In the genomic region with DNA sequence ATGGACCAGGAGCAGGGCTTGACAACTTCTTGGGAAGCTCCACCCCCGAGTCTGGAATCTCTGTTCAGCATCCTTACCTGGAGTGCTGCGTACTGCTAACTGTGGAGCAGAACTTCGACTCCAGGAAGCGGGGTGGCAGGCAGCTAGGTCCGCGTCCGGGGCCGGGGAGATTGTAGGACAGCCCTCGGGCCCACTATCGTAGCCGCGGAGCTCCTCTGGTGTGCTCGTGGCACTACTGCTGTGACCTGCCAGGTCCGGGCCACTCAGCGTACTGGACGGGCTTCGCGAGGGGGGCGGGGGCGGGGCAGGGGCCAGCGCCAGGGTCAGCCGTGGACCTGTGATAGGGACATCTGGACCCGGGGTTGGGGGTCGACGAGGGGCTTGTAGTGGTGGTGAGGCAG, we compare ENCODE assay signal across 8 mouse cellular contexts. TPM values are rescaled to one million over a fixed set of nuclear protein-coding genes. Genes with fewer than 3 reads are reported as not detected.
A peak's percentile ranks its signal among the peaks of the same experiment; 100 is the strongest.
DNase-seq lines count a peak whose midpoint lies in the region; ATAC-seq lines count a peak whose summit lies in the region.

No protein-coding gene starts in this region.

- peak overlapping the region; percentile 44 for H3K4me3 ChIP-seq in erythroblast, embryonic 14.5 days (replicated peaks)
- peak overlapping the region; percentile 49 for H3K4me3 ChIP-seq in forebrain, embryonic 10.5 days
- H3K4me3 ChIP-seq in limb, embryonic 12.5 days (replicated peaks), result peak overlapping the region; percentile 46
- H3K4me3 ChIP-seq in midbrain, embryonic 15.5 days, result peak overlapping the region; percentile 48

- peak overlapping the region; percentile 57; the same call in 1 of the 2 replicates for H3K9ac ChIP-seq in limb, embryonic 12.5 days (replicated peaks)
- H3K9ac ChIP-seq in midbrain, embryonic 15.5 days, result peak overlapping the region; percentile 47

- ATAC-seq in erythroblast, adult 5-6 weeks (replicated peaks; ENCODE audit: low FRiP score, poor library complexity, severe bottlenecking), result no peak
- ATAC-seq in CD4-positive, CD25-positive, alpha-beta regulatory T cell, adult 4 months, result peak; percentile 9
- peak; percentile 21 for ATAC-seq in limb, embryonic 12.5 days (ENCODE audit: insufficient number of reproducible peaks, insufficient read depth, low FRiP score, low TSS enrichment, low read depth)
- no peak for ATAC-seq in midbrain, embryonic 15.5 days (replicated peaks)

- intact Hi-C loops in gastrocnemius, postnatal 14 days (cut with DNase I; ENCODE audit: low total_unique reads), result no loop called here

- H3K36me3 ChIP-seq in erythroblast, embryonic 14.5 days (ENCODE audit: control insufficient read depth), result no peaks in the 10 kb centered on the region; the same call in 1 of the 2 replicates
- peaks cover 35% of the 10 kb centered on the region for H3K36me3 ChIP-seq in forebrain, embryonic 10.5 days (replicated peaks)
- H3K36me3 ChIP-seq in limb, embryonic 12.5 days, result 0 out of 2 replicates have a peak, but pooled peaks cover 9% of the 10 kb centered on the region
- peaks cover 18% of the 10 kb centered on the region for H3K36me3 ChIP-seq in midbrain, embryonic 15.5 days (replicated peaks)

- 1% methylated on average over 25 of the region's 25 CpGs for WGBS in forebrain, embryonic 10.5 days
- under 1% methylated on average over 25 of the region's 25 CpGs for WGBS in limb, embryonic 12.5 days
- WGBS in midbrain, embryonic 15.5 days, result 1% methylated on average over 25 of the region's 25 CpGs

- H3K27ac ChIP-seq in forebrain, embryonic 10.5 days, result peak overlapping the region; percentile 81
- no peak overlapping the region for H3K27ac ChIP-seq in limb, embryonic 12.5 days
- peak overlapping the region; percentile 55 for H3K27ac ChIP-seq in midbrain, embryonic 15.5 days

- peaks cover 22% of the 10 kb centered on the region for H3K4me1 ChIP-seq in erythroblast, embryonic 14.5 days (ENCODE audit: control insufficient read depth)
- peaks cover 54% of the 10 kb centered on the region for H3K4me1 ChIP-seq in forebrain, embryonic 10.5 days
- H3K4me1 ChIP-seq in limb, embryonic 12.5 days (replicated peaks), result peaks cover 38% of the 10 kb centered on the region
- peaks cover 52% of the 10 kb centered on the region for H3K4me1 ChIP-seq in midbrain, embryonic 15.5 days

- peak; percentile 53 for DNase-seq in forebrain, embryonic 10.5 days (ENCODE audit: extremely low spot score, low spot score)
- no peak for DNase-seq in yolk sac, embryonic 10.5 days (ENCODE audit: low spot score)
- DNase-seq in gastrocnemius, postnatal 14 days, result no peak

- peaks cover 79% of the 10 kb centered on the region for H3K27me3 ChIP-seq in erythroblast, embryonic 14.5 days (ENCODE audit: control insufficient read depth)
- H3K27me3 ChIP-seq in forebrain, embryonic 10.5 days (ENCODE audit: poor library complexity, severe bottlenecking), result peaks cover 60% of the 10 kb centered on the region
- peaks cover 74% of the 10 kb centered on the region for H3K27me3 ChIP-seq in limb, embryonic 12.5 days
- H3K27me3 ChIP-seq in midbrain, embryonic 15.5 days (replicated peaks), result no peaks in the 10 kb centered on the region

- H3K4me2 ChIP-seq in limb, embryonic 12.5 days, result peak overlapping the region; percentile 91
- H3K4me2 ChIP-seq in midbrain, embryonic 15.5 days, result peak overlapping the region; percentile 91

- peaks cover 8% of the 10 kb centered on the region; the same call in 1 of the 2 replicates for H3K9me3 ChIP-seq in erythroblast, embryonic 14.5 days (ENCODE audit: control insufficient read depth, low read length)
- peaks cover 6% of the 10 kb centered on the region; the same call in 1 of the 2 replicates for H3K9me3 ChIP-seq in forebrain, embryonic 10.5 days
- 0 out of 2 replicates have a peak, but pooled peaks cover 5% of the 10 kb centered on the region for H3K9me3 ChIP-seq in limb, embryonic 12.5 days
- no peaks in the 10 kb centered on the region for H3K9me3 ChIP-seq in midbrain, embryonic 15.5 days

RNA-seq across cellular contexts. Expression of gene Prr36, which starts 4.5 kb away (rescaled TPM):
- not detected in 2 replicates for polyA plus RNA-seq in erythroblast, embryonic 14.5 days (2012)
- total RNA-seq in erythroblast, adult 5-6 weeks (2015; ENCODE audit: low replicate concordance), result not detected in 2 replicates
- 0.09 TPM in 1 of 2 replicates, not detected in the other for total RNA-seq in erythroblast, adult 5-6 weeks (2017; ENCODE audit: low replicate concordance)
- under 1 TPM in 1 of 2 experiments, not detected in 1; 0.49 TPM for polyA plus RNA-seq in CD4-positive, CD25-positive, alpha-beta regulatory T cell, adult 4 months (2017; shearing (Covaris generic))
- 14.8 and 18.3 TPM in 2 replicates for polyA plus RNA-seq in forebrain, embryonic 10.5 days (2016; fragmentation: Nextera tagmentation; extraction: Ambion mirVana)
- polyA plus RNA-seq in limb, embryonic 12.5 days (2016; fragmentation: Nextera tagmentation; extraction: Ambion mirVana), result 1.4 and 1.6 TPM in 2 replicates
- 54.7 and 61.1 TPM in 2 replicates for polyA plus RNA-seq in midbrain, embryonic 15.5 days (2015; fragmentation: Nextera tagmentation; extraction: Ambion mirVana)
- under 1 TPM; 0.07 to 0.12 TPM for total RNA-seq in gastrocnemius, postnatal 14 days (2021)

RNA-seq across cellular contexts. Expression of gene Lrrc8e, which starts 13.8 kb away (rescaled TPM):
- 0.02 TPM in 1 of 2 replicates, not detected in the other for polyA plus RNA-seq in erythroblast, embryonic 14.5 days (2012)
- total RNA-seq in erythroblast, adult 5-6 weeks (2015; ENCODE audit: low replicate concordance), result not detected in 2 replicates
- not detected in 2 replicates for total RNA-seq in erythroblast, adult 5-6 weeks (2017; ENCODE audit: low replicate concordance)
- polyA plus RNA-seq in CD4-positive, CD25-positive, alpha-beta regulatory T cell, adult 4 months (2017; shearing (Covaris generic)), result under 1 TPM in 1 of 2 experiments, not detected in 1; 0.34 TPM
- polyA plus RNA-seq in forebrain, embryonic 10.5 days (2016; fragmentation: Nextera tagmentation; extraction: Ambion mirVana), result 0.12 and 0.22 TPM in 2 replicates
- 0.24 and 0.39 TPM in 2 replicates for polyA plus RNA-seq in limb, embryonic 12.5 days (2016; fragmentation: Nextera tagmentation; extraction: Ambion mirVana)
- 0.08 and 0.11 TPM in 2 replicates for polyA plus RNA-seq in midbrain, embryonic 15.5 days (2015; fragmentation: Nextera tagmentation; extraction: Ambion mirVana)
- total RNA-seq in gastrocnemius, postnatal 14 days (2021), result under 1 TPM in 1 of 2 experiments, not detected in 1; 0.04 TPM

RNA-seq across cellular contexts. Expression of gene Map2k7, which starts 25.7 kb away (rescaled TPM):
- 9.1 and 9.9 TPM in 2 replicates for polyA plus RNA-seq in erythroblast, embryonic 14.5 days (2012)
- 16.3 and 22.4 TPM in 2 replicates for total RNA-seq in erythroblast, adult 5-6 weeks (2015; ENCODE audit: low replicate concordance)
- 6.6 and 8.6 TPM in 2 replicates for total RNA-seq in erythroblast, adult 5-6 weeks (2017; ENCODE audit: low replicate concordance)
- polyA plus RNA-seq in CD4-positive, CD25-positive, alpha-beta regulatory T cell, adult 4 months (2017; shearing (Covaris generic)), result 10 to 100 TPM; 23.2 to 31.7 TPM
- 29.9 and 31.4 TPM in 2 replicates for polyA plus RNA-seq in forebrain, embryonic 10.5 days (2016; fragmentation: Nextera tagmentation; extraction: Ambion mirVana)
- 33.7 and 36.9 TPM in 2 replicates for polyA plus RNA-seq in limb, embryonic 12.5 days (2016; fragmentation: Nextera tagmentation; extraction: Ambion mirVana)
- polyA plus RNA-seq in midbrain, embryonic 15.5 days (2015; fragmentation: Nextera tagmentation; extraction: Ambion mirVana), result 34.0 and 35.7 TPM in 2 replicates
- total RNA-seq in gastrocnemius, postnatal 14 days (2021), result 10 to 100 TPM; 60.5 to 74.6 TPM

RNA-seq across cellular contexts. Expression of gene Gm49320, which starts 25.9 kb away (rescaled TPM):
- 0.25 and 0.38 TPM in 2 replicates for polyA plus RNA-seq in erythroblast, embryonic 14.5 days (2012)
- 0.84 TPM in 1 of 2 replicates, not detected in the other for total RNA-seq in erythroblast, adult 5-6 weeks (2015; ENCODE audit: low replicate concordance)
- total RNA-seq in erythroblast, adult 5-6 weeks (2017; ENCODE audit: low replicate concordance), result not detected in 2 replicates
- polyA plus RNA-seq in CD4-positive, CD25-positive, alpha-beta regulatory T cell, adult 4 months (2017; shearing (Covaris generic)), result under 1 TPM in 1 of 2 experiments, not detected in 1; 0.46 TPM
- polyA plus RNA-seq in forebrain, embryonic 10.5 days (2016; fragmentation: Nextera tagmentation; extraction: Ambion mirVana), result 0.70 and 0.81 TPM in 2 replicates
- polyA plus RNA-seq in limb, embryonic 12.5 days (2016; fragmentation: Nextera tagmentation; extraction: Ambion mirVana), result 1.0 and 1.1 TPM in 2 replicates
- 1.0 and 1.8 TPM in 2 replicates for polyA plus RNA-seq in midbrain, embryonic 15.5 days (2015; fragmentation: Nextera tagmentation; extraction: Ambion mirVana)
- total RNA-seq in gastrocnemius, postnatal 14 days (2021), result under 1 TPM in 1 of 2 experiments, not detected in 1; 0.18 TPM

RNA-seq across cellular contexts. Expression of gene Tgfbr3l, which starts 35.2 kb away (rescaled TPM):
- 1.1 and 1.3 TPM in 2 replicates for polyA plus RNA-seq in erythroblast, embryonic 14.5 days (2012)
- total RNA-seq in erythroblast, adult 5-6 weeks (2015; ENCODE audit: low replicate concordance), result 6.1 TPM in 1 of 2 replicates, not detected in the other
- 0.43 TPM in 1 of 2 replicates, not detected in the other for total RNA-seq in erythroblast, adult 5-6 weeks (2017; ENCODE audit: low replicate concordance)
- polyA plus RNA-seq in CD4-positive, CD25-positive, alpha-beta regulatory T cell, adult 4 months (2017; shearing (Covaris generic)), result 1 to 10 TPM; 7.2 to 9.6 TPM
- 2.5 and 4.1 TPM in 2 replicates for polyA plus RNA-seq in forebrain, embryonic 10.5 days (2016; fragmentation: Nextera tagmentation; extraction: Ambion mirVana)
- 5.5 and 6.5 TPM in 2 replicates for polyA plus RNA-seq in limb, embryonic 12.5 days (2016; fragmentation: Nextera tagmentation; extraction: Ambion mirVana)
- polyA plus RNA-seq in midbrain, embryonic 15.5 days (2015; fragmentation: Nextera tagmentation; extraction: Ambion mirVana), result 5.2 and 6.6 TPM in 2 replicates
- total RNA-seq in gastrocnemius, postnatal 14 days (2021), result 1 to 10 TPM; 1.8 to 3.4 TPM

Comparison
In these comparisons a context has a peak if more than half of its experiments do, and no peak if none do; other contexts are left out.
1. ATAC-seq: peak in CD4-positive, CD25-positive, alpha-beta regulatory T cell, adult 4 months (single experiment) and limb, embryonic 12.5 days (single experiment); none in erythroblast, adult 5-6 weeks (single experiment) and midbrain, embryonic 15.5 days (single experiment).
2. Peak in every context shown above with its lines, with median percentiles within 50 percentile points of each other: H3K4me3 ChIP-seq.